ENCODE assay signal across 16 mouse cellular contexts in genomic region chr3:138096263-138097028, GRCm38 (mm10). TPM values are rescaled to one million over a fixed set of nuclear protein-coding genes. Genes with fewer than 3 reads are reported as not detected.
DNase-seq lines count a peak whose midpoint lies in the region; ATAC-seq and TF ChIP-seq lines count a peak whose summit lies in the region.
"Had no signal": no experiment of that assay in that cellular context is flagged by ENCODE, and none has a peak within 500 bp of the region (broad histone marks: within the 10 kb centered on the region; RNA-seq: fewer than 3 reads in every experiment).

No protein-coding gene starts in this region.

- H3K9me3 ChIP-seq in forebrain, embryonic 14.5 days (replicated peaks; ENCODE audit: control insufficient read depth, low read length) = no peaks in the 10 kb centered on the region
- no peaks in the 10 kb centered on the region for H3K9me3 ChIP-seq in forebrain, embryonic 11.5 days (ENCODE audit: control insufficient read depth, low read length)
- no peaks in the 10 kb centered on the region for H3K9me3 ChIP-seq in kidney, embryonic 15.5 days (replicated peaks)
- no peaks in the 10 kb centered on the region for H3K9me3 ChIP-seq in midbrain, embryonic 16.5 days (replicated peaks; ENCODE audit: control insufficient read depth, low read length, poor library complexity, severe bottlenecking)
- no peaks in the 10 kb centered on the region for H3K9me3 ChIP-seq in midbrain, embryonic 15.5 days
- no peaks in the 10 kb centered on the region for H3K9me3 ChIP-seq in stomach, postnatal 0 days (ENCODE audit: control insufficient read depth, low read length)
- H3K9me3 ChIP-seq: liver, embryonic 15.5 days had no signal

- peak; percentile 10; the same call in 1 of the 2 replicates for ATAC-seq in forebrain, embryonic 14.5 days
- ATAC-seq in forebrain, embryonic 11.5 days (replicated peaks; ENCODE audit: low FRiP score) = no peak
- ATAC-seq in kidney, embryonic 15.5 days (replicated peaks; ENCODE audit: low FRiP score) = 0 out of 2 replicates have a peak, but pooled peaks have one; percentile 18
- ATAC-seq in midbrain, embryonic 16.5 days = 0 out of 2 replicates have a peak, but pooled peaks have one; percentile 14
- no peak for ATAC-seq in midbrain, embryonic 15.5 days (replicated peaks)
- peak; percentile 71 for ATAC-seq in stomach, postnatal 0 days (ENCODE audit: low FRiP score, low TSS enrichment)

- DNase-seq in forebrain, embryonic 14.5 days (ENCODE audit: low spot score) = no peak
- no peak for DNase-seq in forebrain, embryonic 11.5 days (ENCODE audit: low spot score)
- no peak for DNase-seq in kidney, postnatal 14 days
- no peak for DNase-seq in stomach, postnatal 0 days (ENCODE audit: low spot score)
- DNase-seq in right cerebral cortex, adult 2 months (ENCODE audit: low spot score in 2 of 2) = no peak
- DNase-seq: cerebellum, adult 9-11 months; gastrocnemius, adult 2 months; kidney, adult 18-20 months; thymus, postnatal 36 days had no signal

- no peaks in the 10 kb centered on the region for H3K36me3 ChIP-seq in forebrain, embryonic 14.5 days (ENCODE audit: control insufficient read depth, insufficient read depth, low read length)
- no peaks in the 10 kb centered on the region for H3K36me3 ChIP-seq in forebrain, embryonic 11.5 days (ENCODE audit: control insufficient read depth, insufficient read depth, low read length)
- no peaks in the 10 kb centered on the region for H3K36me3 ChIP-seq in kidney, embryonic 15.5 days
- no peaks in the 10 kb centered on the region for H3K36me3 ChIP-seq in midbrain, embryonic 16.5 days (ENCODE audit: control insufficient read depth, insufficient read depth, low read length)
- no peaks in the 10 kb centered on the region for H3K36me3 ChIP-seq in midbrain, embryonic 15.5 days (replicated peaks)
- no peaks in the 10 kb centered on the region for H3K36me3 ChIP-seq in stomach, postnatal 0 days (ENCODE audit: control insufficient read depth, insufficient read depth, low read length)

- H3K27me3 ChIP-seq in forebrain, embryonic 14.5 days (replicated peaks; ENCODE audit: control insufficient read depth, insufficient read depth, low read length) = no peaks in the 10 kb centered on the region
- H3K27me3 ChIP-seq in forebrain, embryonic 11.5 days (ENCODE audit: control insufficient read depth, insufficient read depth, low read length) = no peaks in the 10 kb centered on the region
- H3K27me3 ChIP-seq in kidney, embryonic 15.5 days = no peaks in the 10 kb centered on the region
- H3K27me3 ChIP-seq in midbrain, embryonic 16.5 days (ENCODE audit: control insufficient read depth, insufficient read depth, low read depth, low read length) = no peaks in the 10 kb centered on the region
- H3K27me3 ChIP-seq in midbrain, embryonic 15.5 days (replicated peaks) = no peaks in the 10 kb centered on the region
- H3K27me3 ChIP-seq in stomach, postnatal 0 days (ENCODE audit: control insufficient read depth, insufficient read depth, low read length) = no peaks in the 10 kb centered on the region
- H3K27me3 ChIP-seq: liver, embryonic 15.5 days; Patski had no signal

- TF ChIP-seq CTCF in stomach, postnatal 0 days (IDR thresholded peaks at IDR 0.05; ENCODE audit: low read depth) = no peak

- H3K4me2 ChIP-seq in forebrain, embryonic 14.5 days (ENCODE audit: low read length) = no peak overlapping the region
- H3K4me2 ChIP-seq in forebrain, embryonic 11.5 days (ENCODE audit: low read depth, low read length, severe bottlenecking) = no peak overlapping the region
- no peak overlapping the region for H3K4me2 ChIP-seq in kidney, embryonic 15.5 days
- H3K4me2 ChIP-seq in midbrain, embryonic 16.5 days (ENCODE audit: low read length) = no peak overlapping the region
- no peak overlapping the region for H3K4me2 ChIP-seq in midbrain, embryonic 15.5 days
- H3K4me2 ChIP-seq in stomach, postnatal 0 days (replicated peaks; ENCODE audit: low read depth) = no peak overlapping the region
- H3K4me2 ChIP-seq: liver, embryonic 15.5 days had no signal

- H3K4me3 ChIP-seq in forebrain, embryonic 14.5 days (ENCODE audit: low read depth, low read length) = no peak overlapping the region
- H3K4me3 ChIP-seq in forebrain, embryonic 11.5 days (ENCODE audit: low read depth, low read length) = no peak overlapping the region
- no peak overlapping the region for H3K4me3 ChIP-seq in kidney, embryonic 15.5 days (replicated peaks)
- H3K4me3 ChIP-seq in midbrain, embryonic 16.5 days (ENCODE audit: low read depth, low read length) = no peak overlapping the region
- H3K4me3 ChIP-seq in midbrain, embryonic 15.5 days = no peak overlapping the region
- H3K4me3 ChIP-seq in stomach, postnatal 0 days (ENCODE audit: low read depth, low read length) = no peak overlapping the region
- H3K4me3 ChIP-seq: erythroblast, embryonic 14.5 days; liver, embryonic 15.5 days had no signal

- no peaks in the 10 kb centered on the region for H3K4me1 ChIP-seq in forebrain, embryonic 14.5 days (ENCODE audit: control insufficient read depth, insufficient read depth, low read length)
- no peaks in the 10 kb centered on the region for H3K4me1 ChIP-seq in forebrain, embryonic 11.5 days (replicated peaks; ENCODE audit: control insufficient read depth, insufficient read depth, low read length)
- H3K4me1 ChIP-seq in kidney, embryonic 15.5 days = 0 out of 2 replicates have a peak, but pooled peaks cover 3% of the 10 kb centered on the region
- H3K4me1 ChIP-seq in midbrain, embryonic 16.5 days (ENCODE audit: control insufficient read depth, insufficient read depth, low read length) = no peaks in the 10 kb centered on the region
- no peaks in the 10 kb centered on the region for H3K4me1 ChIP-seq in midbrain, embryonic 15.5 days
- no peaks in the 10 kb centered on the region for H3K4me1 ChIP-seq in stomach, postnatal 0 days (replicated peaks; ENCODE audit: control insufficient read depth, insufficient read depth)
- H3K4me1 ChIP-seq: liver, embryonic 15.5 days had no signal

- no peak for TF ChIP-seq EP300 in stomach, postnatal 0 days (optimal IDR thresholded peaks at IDR 0.05)

- 86% methylated on average over 19 of the region's 19 CpGs for WGBS in forebrain, embryonic 14.5 days
- 91% methylated on average over 19 of the region's 19 CpGs for WGBS in forebrain, embryonic 11.5 days
- 86% methylated on average over 19 of the region's 19 CpGs for WGBS in kidney, embryonic 15.5 days
- WGBS in midbrain, embryonic 16.5 days = 88% methylated on average over 19 of the region's 19 CpGs
- WGBS in midbrain, embryonic 15.5 days = 83% methylated on average over 19 of the region's 19 CpGs
- WGBS in stomach, postnatal 0 days = 75% methylated on average over 19 of the region's 19 CpGs

- no peak overlapping the region for H3K27ac ChIP-seq in forebrain, embryonic 14.5 days (ENCODE audit: low read depth, low read length)
- H3K27ac ChIP-seq in forebrain, embryonic 11.5 days (ENCODE audit: low read depth, low read length) = no peak overlapping the region
- H3K27ac ChIP-seq in kidney, embryonic 15.5 days = no peak overlapping the region
- H3K27ac ChIP-seq in midbrain, embryonic 16.5 days (ENCODE audit: low read length) = no peak overlapping the region
- no peak overlapping the region for H3K27ac ChIP-seq in midbrain, embryonic 15.5 days
- H3K27ac ChIP-seq in stomach, postnatal 0 days (replicated peaks) = no peak overlapping the region
- H3K27ac ChIP-seq: liver, embryonic 15.5 days had no signal

- H3K9ac ChIP-seq in forebrain, embryonic 14.5 days (ENCODE audit: low read length) = no peak overlapping the region
- no peak overlapping the region for H3K9ac ChIP-seq in forebrain, embryonic 11.5 days (ENCODE audit: low read length)
- H3K9ac ChIP-seq in kidney, embryonic 15.5 days = no peak overlapping the region
- no peak overlapping the region for H3K9ac ChIP-seq in midbrain, embryonic 16.5 days (ENCODE audit: low read depth, low read length)
- no peak overlapping the region for H3K9ac ChIP-seq in midbrain, embryonic 15.5 days
- H3K9ac ChIP-seq in stomach, postnatal 0 days (ENCODE audit: low read length) = no peak overlapping the region
- H3K9ac ChIP-seq: forebrain, postnatal 0 days; liver, embryonic 15.5 days had no signal

RNA-seq across cellular contexts. Expression of gene Gm5105, which starts 29.3 kb away (rescaled TPM):
- polyA plus RNA-seq in forebrain, embryonic 14.5 days (2014; fragmentation: Nextera tagmentation; extraction: Ambion mirVana) = not detected in 2 replicates
- polyA plus RNA-seq in forebrain, embryonic 11.5 days (2014; fragmentation: Nextera tagmentation; extraction: Ambion mirVana) = not detected in 2 replicates
- 0.36 TPM in 1 of 2 replicates, not detected in the other for polyA plus RNA-seq in kidney, embryonic 15.5 days (2015; fragmentation: Nextera tagmentation; extraction: Ambion mirVana)
- polyA plus RNA-seq in midbrain, embryonic 16.5 days (2015; fragmentation: Nextera tagmentation; extraction: Ambion mirVana) = 0.20 and 0.26 TPM in 2 replicates
- polyA plus RNA-seq in midbrain, embryonic 15.5 days (2015; fragmentation: Nextera tagmentation; extraction: Ambion mirVana) = 0.11 and 0.12 TPM in 2 replicates
- 0.06 TPM in 1 of 2 replicates, not detected in the other for polyA plus RNA-seq in stomach, postnatal 0 days (2015; fragmentation: Nextera tagmentation; extraction: Ambion mirVana)
- polyA plus RNA-seq: erythroblast, embryonic 14.5 days had no signal

RNA-seq across cellular contexts. Expression of gene 1110002E22Rik, which starts 31.6 kb away (rescaled TPM):
- 0.03 and 0.04 TPM in 2 replicates for polyA plus RNA-seq in forebrain, embryonic 14.5 days (2014; fragmentation: Nextera tagmentation; extraction: Ambion mirVana)
- polyA plus RNA-seq in forebrain, embryonic 11.5 days (2014; fragmentation: Nextera tagmentation; extraction: Ambion mirVana) = 0.09 TPM in 1 of 2 replicates, not detected in the other
- polyA plus RNA-seq in kidney, embryonic 15.5 days (2015; fragmentation: Nextera tagmentation; extraction: Ambion mirVana) = 0.74 and 0.78 TPM in 2 replicates
- 0.06 and 0.08 TPM in 2 replicates for polyA plus RNA-seq in midbrain, embryonic 16.5 days (2015; fragmentation: Nextera tagmentation; extraction: Ambion mirVana)
- polyA plus RNA-seq in midbrain, embryonic 15.5 days (2015; fragmentation: Nextera tagmentation; extraction: Ambion mirVana) = 0.09 and 0.26 TPM in 2 replicates
- polyA plus RNA-seq in stomach, postnatal 0 days (2015; fragmentation: Nextera tagmentation; extraction: Ambion mirVana) = 0.04 and 0.07 TPM in 2 replicates
- polyA plus RNA-seq: erythroblast, embryonic 14.5 days had no signal

RNA-seq across cellular contexts. Expression of gene Trmt10a, which starts 46.8 kb away (rescaled TPM):
- 6.0 and 9.5 TPM in 2 replicates for polyA plus RNA-seq in forebrain, embryonic 14.5 days (2014; fragmentation: Nextera tagmentation; extraction: Ambion mirVana)
- polyA plus RNA-seq in forebrain, embryonic 11.5 days (2014; fragmentation: Nextera tagmentation; extraction: Ambion mirVana) = 15.1 and 16.2 TPM in 2 replicates
- polyA plus RNA-seq in kidney, embryonic 15.5 days (2015; fragmentation: Nextera tagmentation; extraction: Ambion mirVana) = 14.0 and 14.2 TPM in 2 replicates
- 6.9 and 7.9 TPM in 2 replicates for polyA plus RNA-seq in midbrain, embryonic 16.5 days (2015; fragmentation: Nextera tagmentation; extraction: Ambion mirVana)
- polyA plus RNA-seq in midbrain, embryonic 15.5 days (2015; fragmentation: Nextera tagmentation; extraction: Ambion mirVana) = 6.5 and 7.3 TPM in 2 replicates
- polyA plus RNA-seq in stomach, postnatal 0 days (2015; fragmentation: Nextera tagmentation; extraction: Ambion mirVana) = 4.5 and 5.3 TPM in 2 replicates

RNA-seq across cellular contexts. Expression of gene Mttp, which starts 48.3 kb away (rescaled TPM):
- 7.5 and 8.6 TPM in 2 replicates for polyA plus RNA-seq in forebrain, embryonic 14.5 days (2014; fragmentation: Nextera tagmentation; extraction: Ambion mirVana)
- polyA plus RNA-seq in forebrain, embryonic 11.5 days (2014; fragmentation: Nextera tagmentation; extraction: Ambion mirVana) = 11.4 and 12.5 TPM in 2 replicates
- 8.4 and 9.6 TPM in 2 replicates for polyA plus RNA-seq in kidney, embryonic 15.5 days (2015; fragmentation: Nextera tagmentation; extraction: Ambion mirVana)
- 10.2 and 10.3 TPM in 2 replicates for polyA plus RNA-seq in midbrain, embryonic 16.5 days (2015; fragmentation: Nextera tagmentation; extraction: Ambion mirVana)
- 8.3 and 10.9 TPM in 2 replicates for polyA plus RNA-seq in midbrain, embryonic 15.5 days (2015; fragmentation: Nextera tagmentation; extraction: Ambion mirVana)
- 14.1 TPM in 2 replicates for polyA plus RNA-seq in stomach, postnatal 0 days (2015; fragmentation: Nextera tagmentation; extraction: Ambion mirVana)

Comparison
In these comparisons a context has a peak if more than half of its experiments do, and no peak if none do; other contexts are left out.
1. ATAC-seq: peak in forebrain, embryonic 14.5 days (single experiment), kidney, embryonic 15.5 days (single experiment), midbrain, embryonic 16.5 days (single experiment) and stomach, postnatal 0 days (single experiment); none in forebrain, embryonic 11.5 days (single experiment) and midbrain, embryonic 15.5 days (single experiment).